Mouse (Mus musculus) hindbrain, embryonic 16.5 days (tissue): Measurements from ENCODE around the gene Zfp426. TPM values are rescaled to one million over a fixed set of nuclear protein-coding genes. Genes with fewer than 3 reads are reported as not detected.

Experiments
- polyA plus RNA-seq: library from polyadenylated mRNA; unstranded; fragments of >200 nt; fragmentation: Nextera tagmentation; extraction: Ambion mirVana; gene quantifications from 2 replicates; pipeline ENCODE4 v1.2.1, GENCODE M21; 2015

Gene Zfp426
- polyA plus RNA-seq, 1 experiment from 2014 or later: 31.6 TPM

Other genes with a start within 250 kb of the Zfp426 start
- not detected in 2 replicates for gene Olfr39, start 210.4 kb downstream of the Zfp426 start, polyA plus RNA-seq
- gene Olfr873, start 194.2 kb downstream of the Zfp426 start, polyA plus RNA-seq: not detected in 2 replicates
- 0.09 TPM in 1 of 2 replicates, not detected in the other for gene Olfr18, start 156.7 kb downstream of the Zfp426 start, polyA plus RNA-seq
- gene Zfp560, start 107.6 kb downstream of the Zfp426 start, polyA plus RNA-seq: 34.5 and 37.4 TPM in 2 replicates
- 12.3 and 13.8 TPM in 2 replicates for gene Zfp26, start 32.6 kb downstream of the Zfp426 start, polyA plus RNA-seq
- gene Zfp266, start 28.7 kb upstream of the Zfp426 start, polyA plus RNA-seq: 84.6 and 91.4 TPM in 2 replicates
- gene Zfp846, start 88.5 kb upstream of the Zfp426 start, polyA plus RNA-seq: 41.7 and 43.4 TPM in 2 replicates
- 428 and 459 TPM in 2 replicates for gene Ubl5, start 150.1 kb upstream of the Zfp426 start, polyA plus RNA-seq
- 14.6 and 15.6 TPM in 2 replicates for gene Fbxl12, start 152.0 kb upstream of the Zfp426 start, polyA plus RNA-seq
- 70.6 and 76.1 TPM in 2 replicates for gene Pin1, start 159.3 kb upstream of the Zfp426 start, polyA plus RNA-seq